Mouse (Mus musculus) monocyte, adult 2 months (primary cell): ENCODE results near the gene Vmn1r192.
"Not testable (repeated sequence)": the region's sequence is repeated elsewhere in the genome, so short reads cannot be mapped to it uniquely, and the experiment has no call there.

ENCODE experiments used
- DNase-seq, 2 experiments: peaks; one replicate each; pipeline ENCODE4 v3.0.0; 2022; ENCODE audit warnings: low spot score in 2 of 2, low read depth in 1 of 2

The Vmn1r192 gene

GRCm38 (mm10) chr13:22191041-22191440 is at the start of gene Vmn1r192:
Vmn1r192 (minus strand) TSS chr13:22191141.
- DNase-seq: no peak

- DNase-seq: not testable (repeated sequence)
Observed at GRCm38 (mm10) chr13:22223060-22223459, 32.1 kb upstream of the Vmn1r192 start, which contains the start of gene Vmn1r193. Vmn1r193 (minus strand) TSS chr13:22223160.

GRCm38 (mm10) chr13:22192756-22193155 is 1.8 kb upstream of the Vmn1r192 start:
- not testable (repeated sequence) for DNase-seq

GRCm38 (mm10) chr13:22190385-22190784 is 556 bp downstream of the Vmn1r192 start:
- no peak for DNase-seq

- DNase-seq: no peak
Observed at GRCm38 (mm10) chr13:22189313-22189712, 1.6 kb downstream of the Vmn1r192 start.

- no peak for DNase-seq
Observed at GRCm38 (mm10) chr13:22183869-22184268, 7.1 kb downstream of the Vmn1r192 start, which contains the start of gene Vmn1r191. Vmn1r191 (minus strand) TSS chr13:22183969.

- DNase-seq: no peak
Observed at GRCm38 (mm10) chr13:22168416-22168815, 22.5 kb downstream of the Vmn1r192 start.

- not testable (repeated sequence) for DNase-seq
Observed at GRCm38 (mm10) chr13:22136495-22137293, 54.2 kb downstream of the Vmn1r192 start.
